Mouse (Mus musculus) limb, embryonic 10.5 days (tissue): Measurements from ENCODE around the gene Cebpg. TPM values are rescaled to one million over a fixed set of nuclear protein-coding genes. Genes with fewer than 3 reads are reported as not detected.

Source experiments
- DNase-seq: peaks from one replicate; pipeline ENCODE4 v3.0.0-alpha.2; 2017; ENCODE audit warnings: low spot score
- H3K27ac ChIP-seq: fragments of 300-500 bp; sonication (generic); 2 replicates; pipeline ENCODE4 v1.5.1; 2016; ENCODE audit warnings: mild to moderate bottlenecking
- H3K27me3 ChIP-seq: fragments of 300-500 bp; sonication (generic); 2 replicates; pipeline ENCODE4 v1.6.1; 2016; ENCODE audit warnings: low read depth, mild to moderate bottlenecking; ENCODE audit not compliant: poor library complexity, severe bottlenecking
- H3K36me3 ChIP-seq: fragments of 300-500 bp; sonication (generic); 2 replicates; pipeline ENCODE4 v1.6.1; 2016; ENCODE audit warnings: mild to moderate bottlenecking, moderate library complexity
- H3K4me1 ChIP-seq: fragments of 300-500 bp; sonication (generic); 2 replicates; pipeline ENCODE4 v1.6.1; 2016
- H3K4me3 ChIP-seq: fragments of 300-500 bp; sonication (generic); 2 replicates; pipeline ENCODE4 v1.5.1; 2016; ENCODE audit warnings: mild to moderate bottlenecking, moderate library complexity
- H3K9me3 ChIP-seq: fragments of 300-500 bp; sonication (generic); replicated peaks from 2 replicates; pipeline ENCODE4 v1.6.1; 2016; ENCODE audit warnings: mild to moderate bottlenecking
- WGBS: fragments of 180-500 bp; shearing (Covaris S2); methylation state at CpG from one replicate; pipeline ENCODE4 v1.1.7; 2016; 5-methylcytosine and 5-hydroxymethylcytosine counted together
- polyA plus RNA-seq: library from polyadenylated mRNA; unstranded; fragments of >200 nt; fragmentation: Nextera tagmentation; extraction: Ambion mirVana; gene quantifications from 2 replicates; pipeline ENCODE4 v1.2.1, GENCODE M21; 2016

The Cebpg gene
- polyA plus RNA-seq, 1 experiment from 2014 or later = 44.9 TPM

GRCm38 (mm10) chr7:35064286-35065258, 8.2 kb upstream of the Cebpg start:
- WGBS = 87% methylated on average over 14 of the region's 14 CpGs
- no peaks in the 10 kb centered on the region for H3K4me1 ChIP-seq
- no peak overlapping the region for H3K27ac ChIP-seq
- no peaks in the 10 kb centered on the region for H3K27me3 ChIP-seq
- H3K36me3 ChIP-seq = no peaks in the 10 kb centered on the region
- no peaks in the 10 kb centered on the region for H3K9me3 ChIP-seq
- H3K4me3 ChIP-seq = no peak overlapping the region
- no peak for DNase-seq

- DNase-seq = no peak
- 75% methylated on average over 5 of the region's 5 CpGs for WGBS
- Histone ChIP-seq H3K27ac (no peak overlapping the region), H3K36me3 (no peaks in the 10 kb centered on the region), H3K4me3 (no peak overlapping the region), H3K9me3 (no peaks in the 10 kb centered on the region), H3K27me3 (no peaks in the 10 kb centered on the region), H3K4me1 (peaks cover 16% of the 10 kb centered on the region)
These were observed 3.1 kb upstream of the Cebpg start for GRCm38 (mm10) chr7:35059467-35059866.

GRCm38 (mm10) chr7:35058329-35058728, 2.0 kb upstream of the Cebpg start:
- Histone ChIP-seq H3K9me3 (no peaks in the 10 kb centered on the region), H3K27ac (no peak overlapping the region), H3K27me3 (no peaks in the 10 kb centered on the region), H3K4me3 (no peak overlapping the region), H3K4me1 (peaks cover 17% of the 10 kb centered on the region), H3K36me3 (peaks cover 3% of the 10 kb centered on the region)
- no peak for DNase-seq
- WGBS = 78% methylated on average over 1 of the region's 1 CpGs

GRCm38 (mm10) chr7:35057569-35057968, 1.2 kb upstream of the Cebpg start:
- H3K4me1 ChIP-seq = peaks cover 17% of the 10 kb centered on the region
- H3K27ac ChIP-seq = no peak overlapping the region
- H3K9me3 ChIP-seq = no peaks in the 10 kb centered on the region
- 86% methylated on average over 4 of the region's 4 CpGs for WGBS
- H3K36me3 ChIP-seq = peaks cover 11% of the 10 kb centered on the region
- no peak for DNase-seq
- no peaks in the 10 kb centered on the region for H3K27me3 ChIP-seq
- H3K4me3 ChIP-seq = no peak overlapping the region

GRCm38 (mm10) chr7:35056999-35057398, 626 bp upstream of the Cebpg start:
- H3K4me3 ChIP-seq = peak overlapping the region; percentile 84
- DNase-seq = no peak
- 29% methylated on average over 10 of the region's 10 CpGs for WGBS
- H3K27ac ChIP-seq = peak overlapping the region; percentile 97
- no peaks in the 10 kb centered on the region for H3K27me3 ChIP-seq
- no peaks in the 10 kb centered on the region for H3K9me3 ChIP-seq
- H3K36me3 ChIP-seq = peaks cover 13% of the 10 kb centered on the region
- peaks cover 17% of the 10 kb centered on the region for H3K4me1 ChIP-seq

GRCm38 (mm10) chr7:35055619-35056435, 546 bp downstream of the Cebpg start:
- Histone ChIP-seq H3K36me3 (peaks cover 18% of the 10 kb centered on the region), H3K9me3 (no peaks in the 10 kb centered on the region), H3K4me1 (peaks cover 17% of the 10 kb centered on the region), H3K4me3 (peak overlapping the region; percentile 84), H3K27me3 (no peaks in the 10 kb centered on the region), H3K27ac (peak overlapping the region; percentile 97)
- WGBS = under 1% methylated on average over 72 of the region's 77 CpGs
- DNase-seq = peak; percentile 77

GRCm38 (mm10) chr7:35054977-35055618, 1.3 kb downstream of the Cebpg start:
- H3K27ac ChIP-seq = peak overlapping the region; percentile 97
- 49% methylated on average over 2 of the region's 2 CpGs for WGBS
- no peaks in the 10 kb centered on the region for H3K9me3 ChIP-seq
- DNase-seq = no peak
- H3K36me3 ChIP-seq = peaks cover 25% of the 10 kb centered on the region
- H3K27me3 ChIP-seq = no peaks in the 10 kb centered on the region
- H3K4me1 ChIP-seq = peaks cover 17% of the 10 kb centered on the region
- peak overlapping the region; percentile 84 for H3K4me3 ChIP-seq

GRCm38 (mm10) chr7:35054286-35054685, 2.1 kb downstream of the Cebpg start:
- WGBS = 94% methylated on average over 1 of the region's 1 CpGs
- Histone ChIP-seq H3K9me3 (no peaks in the 10 kb centered on the region), H3K36me3 (peaks cover 34% of the 10 kb centered on the region), H3K4me3 (no peak overlapping the region), H3K27me3 (no peaks in the 10 kb centered on the region), H3K4me1 (peaks cover 17% of the 10 kb centered on the region), H3K27ac (no peak overlapping the region)
- no peak for DNase-seq

GRCm38 (mm10) chr7:35053161-35053560, 3.2 kb downstream of the Cebpg start:
- H3K4me3 ChIP-seq = no peak overlapping the region
- no peaks in the 10 kb centered on the region for H3K27me3 ChIP-seq
- no peak for DNase-seq
- 94% methylated on average over 3 of the region's 3 CpGs for WGBS
- H3K9me3 ChIP-seq = no peaks in the 10 kb centered on the region
- peaks cover 17% of the 10 kb centered on the region for H3K4me1 ChIP-seq
- H3K36me3 ChIP-seq = peaks cover 43% of the 10 kb centered on the region
- no peak overlapping the region for H3K27ac ChIP-seq

- no peak overlapping the region for H3K27ac ChIP-seq
- no peak for DNase-seq
- no peaks in the 10 kb centered on the region for H3K9me3 ChIP-seq
- peaks cover 67% of the 10 kb centered on the region for H3K36me3 ChIP-seq
- H3K4me3 ChIP-seq = no peak overlapping the region
- H3K4me1 ChIP-seq = peaks cover 12% of the 10 kb centered on the region
- 97% methylated on average over 12 of the region's 12 CpGs for WGBS
- no peaks in the 10 kb centered on the region for H3K27me3 ChIP-seq
These were observed 5.8 kb downstream of the Cebpg start for GRCm38 (mm10) chr7:35050540-35050939.

GRCm38 (mm10) chr7:35046091-35046490, 10.3 kb downstream of the Cebpg start:
- Histone ChIP-seq H3K9me3 (no peaks in the 10 kb centered on the region), H3K36me3 (peaks cover 93% of the 10 kb centered on the region), H3K4me1 (peaks cover 25% of the 10 kb centered on the region), H3K27me3 (no peaks in the 10 kb centered on the region), H3K27ac (no peak overlapping the region), H3K4me3 (no peak overlapping the region)
- 86% methylated on average over 4 of the region's 4 CpGs for WGBS
- no peak for DNase-seq

GRCm38 (mm10) chr7:35044719-35045118, 11.7 kb downstream of the Cebpg start:
- Histone ChIP-seq H3K27me3 (no peaks in the 10 kb centered on the region), H3K4me3 (no peak overlapping the region), H3K27ac (no peak overlapping the region), H3K4me1 (peaks cover 29% of the 10 kb centered on the region), H3K36me3 (peaks cover 91% of the 10 kb centered on the region), H3K9me3 (no peaks in the 10 kb centered on the region)
- DNase-seq = no peak
- WGBS = 86% methylated on average over 2 of the region's 2 CpGs
